Comparison of ENCODE assay signal across 19 mouse cellular contexts in the genomic region with DNA sequence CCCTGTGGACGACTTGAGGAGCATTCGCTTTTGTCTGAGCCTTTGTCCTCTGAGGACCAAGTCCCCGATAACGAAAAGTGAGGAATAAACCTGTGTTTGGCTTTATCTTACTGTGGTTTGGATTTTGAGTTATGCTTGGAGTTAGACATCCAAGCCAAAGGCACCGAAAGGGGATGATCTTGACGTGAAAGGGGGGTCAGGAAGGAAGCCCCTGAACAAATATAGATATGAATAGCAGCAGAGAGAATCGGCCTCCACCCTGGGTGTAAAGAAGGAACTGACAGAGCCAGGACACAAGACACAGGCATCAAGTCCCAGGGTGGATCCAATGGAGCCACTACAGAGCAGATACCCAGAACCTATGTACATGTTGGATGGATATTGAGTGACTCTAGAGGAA.
DNase-seq lines count a peak whose midpoint lies in the region; ATAC-seq and TF ChIP-seq lines count a peak whose summit lies in the region.
"Had no signal": no experiment of that assay in that cellular context is flagged by ENCODE, and none has a peak within 500 bp of the region (broad histone marks: within the 10 kb centered on the region; RNA-seq: fewer than 3 reads in every experiment).

No protein-coding gene starts in this region.

- TF ChIP-seq CTCF in lung, adult 2 months (IDR thresholded peaks at IDR 0.05; ENCODE audit: insufficient read depth, low read length): no peak
- no peak for TF ChIP-seq CTCF in gastrocnemius, adult 2 months (IDR thresholded peaks at IDR 0.05)

- no peaks in the 10 kb centered on the region for H3K36me3 ChIP-seq in heart, embryonic 12.5 days
- no peaks in the 10 kb centered on the region for H3K36me3 ChIP-seq in kidney, embryonic 15.5 days
- H3K36me3 ChIP-seq: embryonic facial prominence, embryonic 10.5 days; hindbrain, embryonic 12.5 days; midbrain, embryonic 12.5 days had no signal

- H3K9me3 ChIP-seq in heart, embryonic 12.5 days (replicated peaks): no peaks in the 10 kb centered on the region
- no peaks in the 10 kb centered on the region for H3K9me3 ChIP-seq in kidney, embryonic 15.5 days (replicated peaks)
- H3K9me3 ChIP-seq: embryonic facial prominence, embryonic 10.5 days; hindbrain, embryonic 12.5 days; midbrain, embryonic 12.5 days had no signal

- H3K27ac ChIP-seq in heart, embryonic 12.5 days (ENCODE audit: poor library complexity, severe bottlenecking): no peak overlapping the region
- no peak overlapping the region for H3K27ac ChIP-seq in kidney, embryonic 15.5 days
- no peak overlapping the region; the same call in 1 of the 2 replicates for H3K27ac ChIP-seq in gastrocnemius, adult 2 months
- H3K27ac ChIP-seq: embryonic facial prominence, embryonic 10.5 days; hindbrain, embryonic 12.5 days; layer of hippocampus, adult 2 months; left cerebral cortex, adult 2 months; liver, embryonic 14.5 days; macrophage; midbrain, embryonic 12.5 days had no signal

- 59% methylated on average over 7 of the region's 7 CpGs for WGBS in heart, embryonic 12.5 days
- 72% methylated on average over 7 of the region's 7 CpGs for WGBS in kidney, embryonic 15.5 days
- WGBS in lung, adult 2 months: 43% methylated on average over 7 of the region's 7 CpGs

- H3K4me1 ChIP-seq in heart, embryonic 12.5 days (replicated peaks): peaks cover 6% of the 10 kb centered on the region; the same call in 1 of the 2 replicates
- peaks cover 8% of the 10 kb centered on the region for H3K4me1 ChIP-seq in kidney, embryonic 15.5 days
- peaks cover 2% of the 10 kb centered on the region; the same call in 1 of the 2 replicates for H3K4me1 ChIP-seq in lung, adult 2 months (ENCODE audit: control insufficient read depth, insufficient read depth, low read length)

- H3K27me3 ChIP-seq in heart, embryonic 12.5 days (replicated peaks): 0 out of 2 replicates have a peak, but pooled peaks cover 5% of the 10 kb centered on the region
- H3K27me3 ChIP-seq in kidney, embryonic 15.5 days: 0 out of 2 replicates have a peak, but pooled peaks cover 6% of the 10 kb centered on the region
- H3K27me3 ChIP-seq: hindbrain, embryonic 12.5 days; midbrain, embryonic 12.5 days had no signal

- no peak for ATAC-seq in heart, embryonic 12.5 days (ENCODE audit: insufficient number of reproducible peaks, low FRiP score)
- no peak for ATAC-seq in kidney, embryonic 15.5 days (replicated peaks; ENCODE audit: low FRiP score)
- ATAC-seq: CD4-positive, CD25-positive, alpha-beta regulatory T cell, adult 4 months had no signal

- peak; percentile 93 for DNase-seq in heart, adult 11 months
- DNase-seq in kidney, adult 8-10 months: peak; percentile 7 to 29
- peak; percentile 48 for DNase-seq in lung, postnatal 10 days
- no peak for DNase-seq in lung, adult 2 months
- peak; percentile 22 for DNase-seq in lung, postnatal 14 days
- no peak for DNase-seq in gastrocnemius, adult 2 months
- DNase-seq: cerebellum, adult 8-10 months; thymus, postnatal 14 days had no signal

- no peak overlapping the region for H3K4me2 ChIP-seq in heart, embryonic 12.5 days
- no peak overlapping the region for H3K4me2 ChIP-seq in kidney, embryonic 15.5 days
- H3K4me2 ChIP-seq: hindbrain, embryonic 12.5 days; midbrain, embryonic 12.5 days had no signal

- no peak overlapping the region for H3K9ac ChIP-seq in heart, embryonic 12.5 days
- no peak overlapping the region for H3K9ac ChIP-seq in kidney, embryonic 15.5 days
- H3K9ac ChIP-seq: hindbrain, embryonic 12.5 days; liver, embryonic 14.5 days; midbrain, embryonic 12.5 days had no signal

- no peak overlapping the region for H3K4me3 ChIP-seq in heart, embryonic 12.5 days
- no peak overlapping the region for H3K4me3 ChIP-seq in kidney, embryonic 15.5 days (replicated peaks)
- no peak overlapping the region for H3K4me3 ChIP-seq in lung, adult 2 months (replicated peaks; ENCODE audit: extremely low read depth, low read depth, low read length)
- H3K4me3 ChIP-seq in gastrocnemius, adult 2 months: no peak overlapping the region
- H3K4me3 ChIP-seq: embryonic facial prominence, embryonic 10.5 days; hindbrain, embryonic 12.5 days; layer of hippocampus, adult 2 months; left cerebral cortex, adult 2 months; midbrain, embryonic 12.5 days; myocyte had no signal

- intact Hi-C loops in gastrocnemius, adult 2 months (cut with DNase I): loop anchor here (5.0 kb wide), 1 partner anchor 98 kb away; a partner anchor contains a TSS

- no peak for TF ChIP-seq POLR2A in lung, adult 2 months (IDR thresholded peaks at IDR 0.05; ENCODE audit: borderline replicate concordance, extremely low read depth, low read depth, low read length)

Comparison
In these comparisons a context has a peak if more than half of its experiments do, and no peak if none do; other contexts are left out.
1. DNase-seq: peak in heart, adult 11 months (single experiment), kidney, adult 8-10 months (2 of 2), lung, postnatal 10 days (single experiment) and lung, postnatal 14 days (single experiment); none in lung, adult 2 months (single experiment) and gastrocnemius, adult 2 months (single experiment).